Comparison of ENCODE assay signal across 7 mouse cellular contexts in the genomic region with DNA sequence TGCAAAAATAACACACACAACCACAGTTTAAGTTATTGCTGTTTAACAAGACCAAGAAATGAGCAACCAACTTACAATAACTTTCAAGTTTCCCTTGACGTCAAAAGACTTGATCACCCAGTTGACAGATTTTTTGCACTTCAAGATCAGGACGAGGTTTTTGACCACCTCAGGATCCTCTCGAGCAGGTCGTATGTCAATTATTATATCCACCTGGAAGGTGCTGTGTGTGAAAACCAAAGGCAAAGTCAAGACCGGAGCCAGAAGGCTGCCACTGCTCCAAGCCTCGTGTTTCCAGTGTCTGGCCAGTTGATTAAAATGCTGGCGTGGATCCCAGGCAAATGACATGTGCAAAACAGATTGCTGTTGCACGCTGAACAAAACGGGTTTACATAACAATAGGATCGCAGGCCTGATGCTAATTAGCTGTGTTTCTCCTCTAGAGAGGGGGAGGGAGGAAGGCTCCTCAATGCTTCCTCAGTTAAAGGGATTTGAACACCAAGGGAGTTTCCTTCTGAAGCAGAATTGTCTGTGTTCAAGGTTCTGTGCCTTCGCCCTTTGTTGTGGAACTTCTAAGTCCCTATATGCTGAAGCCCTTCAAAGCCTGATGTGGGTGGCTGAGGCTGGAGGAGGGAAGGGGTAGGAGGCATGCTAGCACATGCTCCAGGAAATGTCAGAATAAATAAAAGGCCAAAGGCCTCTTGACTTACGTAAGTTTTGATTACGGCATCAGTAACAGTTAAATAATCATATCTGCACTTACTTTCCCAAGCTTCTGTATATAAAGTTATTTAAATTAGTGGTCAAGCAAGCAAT.
DNase-seq lines count a peak whose midpoint lies in the region; ATAC-seq and TF ChIP-seq lines count a peak whose summit lies in the region.

No protein-coding gene starts in this region.

- TF ChIP-seq POLR2A in MEL (IDR thresholded peaks at IDR 0.05; ENCODE audit: control insufficient read depth in 1 of 2, insufficient read depth in 1 of 2, low read depth in 1 of 2, low read length in 2 of 2, poor library complexity in 1 of 2) = no peak

- no peaks in the 10 kb centered on the region for H3K27me3 ChIP-seq in MEL (ENCODE audit: control insufficient read depth in 1 of 2, insufficient read depth in 2 of 2, low read length in 2 of 2)
- H3K27me3 ChIP-seq in forebrain, embryonic 11.5 days (ENCODE audit: control insufficient read depth, insufficient read depth, low read length) = peaks cover 2% of the 10 kb centered on the region

- 0 out of 2 replicates have a peak overlapping the region, but pooled peaks have one; percentile 6 for H3K27ac ChIP-seq in MEL (ENCODE audit: control insufficient read depth, low read depth, low read length)
- no peak overlapping the region for H3K27ac ChIP-seq in forebrain, embryonic 11.5 days (ENCODE audit: low read depth, low read length)

- ATAC-seq in forebrain, embryonic 11.5 days (replicated peaks; ENCODE audit: low FRiP score) = peak; percentile 88

- no peak for TF ChIP-seq RAD21 in MEL (IDR thresholded peaks at IDR 0.05; ENCODE audit: low read depth, low read length)

- no peaks in the 10 kb centered on the region for H3K79me2 ChIP-seq in MEL (ENCODE audit: control insufficient read depth, insufficient read depth, low read length, poor library complexity)

- no peak overlapping the region for H3K9ac ChIP-seq in MEL (ENCODE audit: control insufficient read depth, low read depth, low read length, poor library complexity, severe bottlenecking)
- no peak overlapping the region for H3K9ac ChIP-seq in forebrain, embryonic 11.5 days (ENCODE audit: low read length)

- no peak overlapping the region for H3K4me2 ChIP-seq in forebrain, embryonic 11.5 days (ENCODE audit: low read depth, low read length, severe bottlenecking)

- peak in 1 of 2 experiments; percentile 23; a peak in 1 of 4 replicates for TF ChIP-seq EP300 in MEL (IDR thresholded peaks at IDR 0.05; ENCODE audit: low read depth in 1 of 2, low read length in 2 of 2)

- 15% methylated on average over 13 of the region's 13 CpGs for WGBS in forebrain, embryonic 11.5 days

- peaks cover 0 to 14% of the 10 kb centered on the region in 2 experiments; a peak in 3 of 4 replicates for H3K36me3 ChIP-seq in MEL (ENCODE audit: control insufficient read depth in 1 of 2, insufficient read depth in 2 of 2, low read length in 2 of 2)
- H3K36me3 ChIP-seq in forebrain, embryonic 11.5 days (ENCODE audit: control insufficient read depth, insufficient read depth, low read length) = no peaks in the 10 kb centered on the region

- H3K4me3 ChIP-seq in MEL (ENCODE audit: control insufficient read depth in 1 of 2, insufficient read depth in 1 of 2, low read depth in 2 of 2, low read length in 2 of 2) = no peak overlapping the region
- H3K4me3 ChIP-seq in forebrain, embryonic 11.5 days (ENCODE audit: low read depth, low read length) = no peak overlapping the region

- no peaks in the 10 kb centered on the region for H3K9me3 ChIP-seq in MEL (replicated peaks; ENCODE audit: insufficient read depth, low read length)
- no peaks in the 10 kb centered on the region for H3K9me3 ChIP-seq in forebrain, embryonic 11.5 days (ENCODE audit: control insufficient read depth, low read length)

- no peak for TF ChIP-seq CTCF in MEL (IDR thresholded peaks at IDR 0.05 in 2 of 3, conservative IDR thresholded peaks at IDR 0.05 in 1 of 3; ENCODE audit: control insufficient read depth in 1 of 3, insufficient read depth in 1 of 3, low read depth in 2 of 3, low read length in 3 of 3, poor library complexity in 1 of 3, severe bottlenecking in 1 of 3)

- H3K4me1 ChIP-seq in MEL (ENCODE audit: control insufficient read depth in 1 of 2, insufficient read depth in 2 of 2, low read length in 2 of 2) = peaks cover 2 to 8% of the 10 kb centered on the region in 2 experiments
- H3K4me1 ChIP-seq in forebrain, embryonic 11.5 days (replicated peaks; ENCODE audit: control insufficient read depth, insufficient read depth, low read length) = peaks cover 20% of the 10 kb centered on the region; the same call in 1 of the 2 replicates

- DNase-seq in MEL (ENCODE audit: low read depth, low spot score) = peak; percentile 73
- DNase-seq in adrenal gland, postnatal 25 days = peak; percentile 52
- peak; percentile 70 for DNase-seq in forebrain, embryonic 11.5 days (ENCODE audit: low spot score)
- DNase-seq in heart, postnatal 4 days = peak; percentile 87
- DNase-seq in layer of hippocampus, adult 8-10 months (ENCODE audit: low spot score in 2 of 2) = peak; percentile 81 to 82
- DNase-seq in lung, postnatal 25 days (ENCODE audit: low spot score) = peak; percentile 73
- peak; percentile 17 for DNase-seq in right cerebral cortex, postnatal 14 days

TF ChIP-seq in MEL, 35 proteins besides CTCF, POLR2A, EP300 and RAD21:
- peak; percentile 33; the same call in 1 of the 2 replicates for TF ChIP-seq TCF12 (IDR thresholded peaks at IDR 0.05; ENCODE audit: low read depth, low read length)
- TF ChIP-seq MXI1 (IDR thresholded peaks at IDR 0.05; ENCODE audit: low read depth, low read length) = peak; percentile 67; the same call in 1 of the 2 replicates
- TF ChIP-seq MAFK (IDR thresholded peaks at IDR 0.05; ENCODE audit: borderline replicate concordance, low read depth, low read length) = no peak
- TF ChIP-seq MYC (IDR thresholded peaks at IDR 0.05; ENCODE audit: low read depth, low read length) = peak; percentile 62; the same call in 1 of the 2 replicates
- no peak for TF ChIP-seq GATA1 (IDR thresholded peaks at IDR 0.05; ENCODE audit: low read depth, low read length)
- TF ChIP-seq ETS1 (IDR thresholded peaks at IDR 0.05; ENCODE audit: low read depth, low read length) = peak; percentile 60; the same call in 1 of the 2 replicates
- peak; percentile 85 for TF ChIP-seq MAX (IDR thresholded peaks at IDR 0.05; ENCODE audit: low read length)
- TF ChIP-seq MAZ (IDR thresholded peaks at IDR 0.05; ENCODE audit: low read depth, low read length) = no peak
- TF ChIP-seq SIN3A (IDR thresholded peaks at IDR 0.05; ENCODE audit: low read length) = peak; percentile 55; the same call in 1 of the 2 replicates

Comparison
In these comparisons a context has a peak if more than half of its experiments do, and no peak if none do; other contexts are left out.
1. DNase-seq: peak in every context shown above with its lines; median percentile 87 in heart, postnatal 4 days; 82 in layer of hippocampus, adult 8-10 months; 73 in MEL; 73 in lung, postnatal 25 days; 70 in forebrain, embryonic 11.5 days; 52 in adrenal gland, postnatal 25 days; 17 in right cerebral cortex, postnatal 14 days.